Mouse (Mus musculus) cerebellum, adult 9-10 months (tissue): Measurements from ENCODE around the gene 4932438A13Rik.

Experiments used
- DNase-seq: peaks from one replicate; pipeline ENCODE4 v3.0.0; 2022

4932438A13Rik gene

DNA sequence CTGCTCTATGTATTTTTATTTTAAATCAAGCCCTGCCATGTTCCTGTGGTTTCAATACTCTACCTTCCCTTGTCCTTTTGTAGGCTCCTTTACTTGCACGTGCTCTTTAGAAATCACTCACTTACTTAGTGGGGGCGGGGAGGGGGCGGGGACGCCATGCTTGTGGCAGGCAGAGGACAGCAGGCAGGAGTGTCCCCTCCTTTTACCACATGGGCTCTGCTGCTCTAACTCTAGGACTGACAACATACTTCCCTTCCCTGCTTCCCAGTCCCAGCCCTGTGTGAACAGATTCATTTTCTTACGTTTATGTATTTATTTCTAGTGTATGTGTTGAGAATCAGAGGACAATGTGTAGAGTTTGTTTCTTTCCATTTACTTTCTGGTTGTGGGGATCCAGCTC, 78.7 kb downstream of the 4932438A13Rik start:
- DNase-seq: no peak

DNA sequence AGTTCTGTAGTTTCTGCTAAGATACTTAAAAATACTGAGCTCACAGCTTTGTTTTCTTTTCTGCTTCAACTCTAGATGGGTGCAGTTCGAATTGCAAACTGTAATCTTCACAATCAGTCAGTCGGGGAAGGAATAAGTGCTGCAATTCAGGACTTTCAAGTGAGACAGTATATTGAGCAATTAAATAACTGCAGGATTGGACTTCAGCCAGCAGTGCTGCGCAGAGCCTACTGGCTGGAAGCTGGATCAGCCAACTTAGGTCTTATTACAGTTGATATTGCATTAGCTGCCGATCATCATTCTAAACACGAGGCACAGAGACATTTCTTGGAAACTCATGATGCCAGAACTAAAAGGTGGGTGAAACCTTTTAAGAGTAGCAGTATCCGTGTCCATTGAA, 79.2 kb downstream of the 4932438A13Rik start:
- DNase-seq: peak; percentile 5

DNA sequence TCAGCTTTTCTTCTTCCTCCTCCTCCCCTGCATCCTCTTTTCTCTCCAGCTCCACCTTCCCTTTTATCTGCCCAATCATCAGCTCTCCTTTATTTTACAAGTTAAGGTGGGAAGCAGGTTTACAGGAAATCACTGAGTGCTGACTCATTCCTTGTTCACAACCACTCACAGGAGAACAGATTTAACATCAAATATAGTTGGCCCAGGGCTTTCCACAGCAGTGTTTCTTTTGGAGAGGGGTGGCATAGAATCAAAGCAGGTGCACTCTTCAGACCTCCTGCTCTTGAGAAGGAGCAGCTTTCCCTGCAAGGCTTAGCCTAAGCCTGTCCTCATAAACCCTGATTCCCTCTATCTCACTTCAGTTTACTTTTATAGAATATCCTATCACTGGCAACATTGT, 80.8 kb downstream of the 4932438A13Rik start:
- DNase-seq: no peak

DNA sequence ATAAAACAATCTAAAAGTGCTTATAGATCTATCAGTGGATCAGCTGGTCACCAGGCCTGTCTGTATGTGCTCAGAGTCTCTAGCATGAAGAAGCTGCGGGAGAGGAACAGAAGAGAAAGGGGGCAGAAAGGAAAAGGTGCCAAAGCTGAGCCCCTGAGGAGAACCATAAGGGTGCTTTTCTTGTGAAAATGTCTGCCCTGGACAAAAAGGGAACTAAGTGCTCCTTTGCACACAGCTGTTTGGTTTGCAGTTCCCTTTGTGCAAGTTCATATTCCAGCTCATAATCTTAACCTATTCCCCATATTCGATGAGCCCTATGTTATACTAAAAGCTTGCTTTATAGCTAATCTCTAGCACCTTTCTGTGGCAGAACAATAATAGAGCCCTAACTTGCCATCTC, 175.1 kb downstream of the 4932438A13Rik start:
- DNase-seq: no peak

DNA sequence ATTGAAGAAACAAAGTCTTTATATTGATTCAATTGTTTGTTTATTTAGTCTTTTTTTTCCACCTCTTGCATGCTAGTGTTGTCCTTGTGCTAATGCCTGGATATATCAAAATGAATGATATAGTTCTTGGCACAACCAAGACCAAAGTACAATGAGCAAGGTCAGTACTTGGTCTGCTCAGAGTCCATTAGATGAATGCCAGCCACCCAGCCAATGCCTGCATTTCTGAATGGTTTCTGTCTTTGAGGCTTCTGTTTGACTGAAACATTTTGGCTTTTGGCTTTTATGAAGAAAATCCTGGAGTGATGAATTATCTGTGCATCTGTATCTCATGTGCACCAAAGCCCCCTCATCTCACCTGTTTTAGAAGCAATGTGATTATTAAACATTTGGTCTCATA, 176.9 kb downstream of the 4932438A13Rik start:
- no peak for DNase-seq

DNA sequence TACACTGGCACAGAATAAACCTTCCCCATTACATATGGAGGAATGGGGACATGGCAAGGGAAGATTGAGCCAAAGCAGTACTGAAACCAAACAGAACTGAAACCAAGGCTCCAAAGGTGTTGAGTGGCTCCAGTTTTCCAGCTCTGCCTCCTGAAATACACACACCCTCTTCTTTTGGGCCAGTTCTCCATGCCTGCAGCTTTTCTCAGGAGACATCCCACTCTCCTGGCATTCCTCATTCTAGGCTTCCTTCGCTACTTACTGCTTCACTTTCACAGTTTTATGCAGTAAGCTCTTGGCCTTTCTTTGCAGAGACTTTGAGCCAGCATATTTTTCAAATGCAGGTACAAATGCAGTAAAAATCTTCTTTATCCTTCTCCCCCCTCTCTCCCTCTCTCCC, 188.6 kb downstream of the 4932438A13Rik start:
- no peak for DNase-seq

DNA sequence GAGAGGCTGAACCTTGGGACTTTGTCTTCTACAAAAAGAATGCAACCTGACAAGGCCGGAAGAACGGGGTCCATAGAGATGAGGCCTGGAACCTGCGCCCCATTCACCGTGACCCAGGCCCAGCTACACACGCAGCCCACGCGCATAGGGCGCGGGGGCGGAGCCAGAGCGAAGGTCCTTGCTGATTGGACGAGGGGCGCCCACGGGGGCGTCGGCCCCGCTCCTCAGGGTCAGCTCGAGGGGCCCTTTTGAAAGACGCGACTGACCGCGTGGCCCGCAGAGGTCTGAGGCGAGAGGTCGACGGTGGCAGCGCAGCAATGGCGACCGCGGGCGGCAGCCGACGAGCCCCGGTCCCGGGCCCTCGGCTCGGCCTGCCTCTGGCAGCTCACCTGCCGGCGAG, 200.5 kb downstream of the 4932438A13Rik start, which contains the start of gene Adad1:
TSS of gene Adad1 (plus strand) at position 122 of the 400 bp plus-strand sequence.
- DNase-seq: no peak

DNA sequence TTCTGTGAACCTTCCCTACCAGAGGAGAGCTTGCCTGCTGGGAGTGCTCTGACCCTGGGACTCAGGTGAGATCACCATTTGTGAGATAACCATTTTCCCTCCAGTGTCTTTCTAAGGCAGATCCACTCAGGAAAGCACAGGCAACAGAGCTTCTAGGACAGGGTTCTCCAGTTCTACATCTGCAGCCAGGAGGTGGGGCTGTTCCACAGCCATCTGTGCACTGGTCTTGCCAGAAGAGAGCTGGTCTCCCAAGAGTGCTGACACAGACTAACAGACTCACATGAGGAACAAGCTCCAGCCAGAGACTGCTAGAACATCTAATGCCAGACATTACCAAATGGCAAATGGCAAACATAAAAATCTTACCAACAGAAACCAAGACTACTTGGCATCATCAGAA, 210.3 kb downstream of the 4932438A13Rik start:
- DNase-seq: no peak

DNA sequence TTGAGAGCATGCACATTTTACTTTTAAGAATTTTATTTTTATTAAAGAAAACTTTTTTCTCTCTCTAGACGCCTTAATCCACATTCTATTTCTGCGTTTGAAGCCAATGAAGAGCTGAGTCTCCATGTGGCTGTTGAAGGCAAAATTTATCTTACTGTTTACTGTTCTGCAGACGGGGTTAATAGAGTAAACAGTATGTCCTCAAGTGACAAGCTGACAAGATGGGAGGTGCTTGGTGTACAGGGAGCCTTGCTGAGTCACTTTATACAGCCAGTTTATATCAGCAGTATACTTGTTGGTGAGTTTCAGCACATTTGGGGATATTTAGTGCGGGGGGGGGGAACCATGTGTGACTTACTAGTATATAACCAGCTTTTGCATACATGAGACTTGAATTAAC, 222.0 kb downstream of the 4932438A13Rik start:
- DNase-seq: no peak

DNA sequence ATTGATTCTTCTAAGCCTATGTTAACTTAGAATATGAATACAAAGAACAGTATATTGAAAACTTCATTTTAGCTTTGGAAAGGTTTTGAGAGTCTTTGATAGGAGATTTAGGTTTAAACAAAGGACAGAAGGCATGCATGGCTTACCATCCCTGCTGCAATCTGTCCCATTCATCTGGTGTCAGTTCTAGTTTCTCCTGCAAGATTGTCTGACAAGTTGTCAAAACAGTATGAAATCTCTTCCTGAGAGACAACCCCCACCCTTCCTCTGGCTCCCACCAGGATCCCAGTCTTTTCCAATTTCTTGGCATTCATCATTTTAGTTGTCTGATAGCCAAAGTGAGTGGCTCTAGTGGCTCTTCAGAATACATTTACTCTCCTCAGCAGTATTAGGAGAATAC, 227.8 kb downstream of the 4932438A13Rik start:
- no peak for DNase-seq
